Mouse (Mus musculus): ENCODE measurements around the gene Gm10273. TPM values are rescaled to one million over a fixed set of nuclear protein-coding genes. Genes with fewer than 3 reads are reported as not detected.
"Not testable (repeated sequence)": the region's sequence is repeated elsewhere in the genome, so short reads cannot be mapped to it uniquely, and the experiment has no call there.

Gm10273 gene
- not detected in 2 replicates for polyA plus RNA-seq (2012; ENCODE audit: insufficient read depth, insufficient read length, low replicate concordance, missing spikeins)

- not testable (repeated sequence) for H3K27ac ChIP-seq (ENCODE audit: insufficient read depth, low read depth, low read length); H3K4me3 ChIP-seq (ENCODE audit: insufficient read depth, low read depth, low read length); H3K4me1 ChIP-seq (ENCODE audit: control insufficient read depth, insufficient read depth, low read length)
- WGBS: 97% methylated on average over 11 of the region's 25 CpGs
Measured at GRCm38 (mm10) chr10:59395461-59395860, at the start of gene Gm10273. TSS of gene Gm10273 (plus strand) at chr10:59395632.

- 98% methylated on average over 2 of the region's 2 CpGs for WGBS
- H3K27ac ChIP-seq (ENCODE audit: insufficient read depth, low read depth, low read length): no peak overlapping the region
- no peak for TF ChIP-seq POLR2A (IDR thresholded peaks at IDR 0.05; ENCODE audit: insufficient read depth, low read depth, low read length)
- TF ChIP-seq CTCF (IDR thresholded peaks at IDR 0.05; ENCODE audit: insufficient read depth, low read depth, low read length): no peak
Measured at GRCm38 (mm10) chr10:59346560-59346959, 48.9 kb upstream of the Gm10273 start.

GRCm38 (mm10) chr10:59348200-59348599, 47.2 kb upstream of the Gm10273 start:
- no peaks in the 10 kb centered on the region for H3K4me1 ChIP-seq (ENCODE audit: control insufficient read depth, insufficient read depth, low read length)
- whole genome bisulfite sequencing: 92% methylated on average over 9 of the region's 9 CpGs
- TF ChIP-seq CTCF (IDR thresholded peaks at IDR 0.05; ENCODE audit: insufficient read depth, low read depth, low read length) (no peak), POLR2A (IDR thresholded peaks at IDR 0.05; ENCODE audit: insufficient read depth, low read depth, low read length) (no peak)
- no peak overlapping the region for H3K27ac ChIP-seq (ENCODE audit: insufficient read depth, low read depth, low read length)
- no peak overlapping the region for H3K4me3 ChIP-seq (ENCODE audit: insufficient read depth, low read depth, low read length)

More at GRCm38 (mm10) chr10:59346560-59346959, 48.9 kb upstream of the Gm10273 start:
- H3K4me1 ChIP-seq (ENCODE audit: control insufficient read depth, insufficient read depth, low read length): no peaks in the 10 kb centered on the region
- no peak overlapping the region for H3K4me3 ChIP-seq (ENCODE audit: insufficient read depth, low read depth, low read length)

- TF ChIP-seq CTCF (IDR thresholded peaks at IDR 0.05; ENCODE audit: insufficient read depth, low read depth, low read length) (no peak), POLR2A (IDR thresholded peaks at IDR 0.05; ENCODE audit: insufficient read depth, low read depth, low read length) (no peak)
- Histone ChIP-seq H3K27ac (ENCODE audit: insufficient read depth, low read depth, low read length) (no peak overlapping the region), H3K4me3 (ENCODE audit: insufficient read depth, low read depth, low read length) (no peak overlapping the region), H3K4me1 (ENCODE audit: control insufficient read depth, insufficient read depth, low read length) (no peaks in the 10 kb centered on the region)
- WGBS: 71% methylated on average over 2 of the region's 2 CpGs
Measured at GRCm38 (mm10) chr10:59349536-59349935, 45.9 kb upstream of the Gm10273 start.

DNA sequence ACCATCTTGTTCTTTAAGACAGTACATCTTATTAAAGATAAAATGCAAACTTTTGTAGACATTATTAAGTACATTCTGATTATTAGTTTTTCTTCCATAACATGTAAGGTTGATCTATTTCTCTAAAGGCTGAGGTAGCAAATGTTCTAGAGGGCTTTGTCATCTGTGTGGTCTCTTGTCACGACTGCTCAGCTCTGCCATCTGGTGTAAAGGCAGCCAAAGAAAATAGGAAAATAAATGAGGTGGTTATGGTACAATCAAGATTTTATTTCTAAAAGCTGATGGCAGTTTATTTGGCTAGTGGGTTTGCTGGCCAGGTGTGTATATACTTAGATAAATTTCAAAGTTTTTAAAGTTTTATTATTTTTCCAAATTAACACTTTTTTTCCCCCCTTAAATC, 42.4 kb upstream of the Gm10273 start:
- no peaks in the 10 kb centered on the region for H3K4me1 ChIP-seq (ENCODE audit: control insufficient read depth, insufficient read depth, low read length)
- no peak overlapping the region for H3K27ac ChIP-seq (ENCODE audit: insufficient read depth, low read depth, low read length)
- no peak overlapping the region for H3K4me3 ChIP-seq (ENCODE audit: insufficient read depth, low read depth, low read length)
- WGBS: 31% methylated on average over 1 of the region's 1 CpGs
- TF ChIP-seq CTCF (IDR thresholded peaks at IDR 0.05; ENCODE audit: insufficient read depth, low read depth, low read length) (no peak), POLR2A (IDR thresholded peaks at IDR 0.05; ENCODE audit: insufficient read depth, low read depth, low read length) (no peak)

GRCm38 (mm10) chr10:59354120-59354519, 41.3 kb upstream of the Gm10273 start:
- no peaks in the 10 kb centered on the region for H3K4me1 ChIP-seq (ENCODE audit: control insufficient read depth, insufficient read depth, low read length)
- no peak overlapping the region for H3K4me3 ChIP-seq (ENCODE audit: insufficient read depth, low read depth, low read length)
- H3K27ac ChIP-seq (ENCODE audit: insufficient read depth, low read depth, low read length): no peak overlapping the region
- TF ChIP-seq POLR2A (IDR thresholded peaks at IDR 0.05; ENCODE audit: insufficient read depth, low read depth, low read length) (no peak), CTCF (IDR thresholded peaks at IDR 0.05; ENCODE audit: insufficient read depth, low read depth, low read length) (no peak)
- 67% methylated on average over 12 of the region's 12 CpGs for WGBS

DNA sequence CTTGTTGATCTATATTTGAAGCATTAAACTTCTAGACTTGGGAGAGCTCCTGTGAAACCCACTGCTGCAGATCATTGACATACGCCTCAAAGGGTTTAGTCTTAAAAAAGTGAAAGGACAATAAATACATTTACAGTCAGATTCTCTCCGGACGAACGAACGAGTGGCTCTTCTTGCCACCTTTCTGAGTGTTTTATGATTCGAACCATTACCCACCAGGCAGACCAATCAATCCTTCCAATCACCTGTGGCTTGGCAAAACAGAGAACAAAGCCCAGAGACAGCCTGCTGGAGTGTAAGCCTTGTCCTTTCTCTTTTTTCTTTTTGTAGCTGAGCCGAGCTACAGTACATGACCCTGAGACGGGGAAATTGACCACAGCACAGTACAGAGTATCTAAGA, 40.4 kb upstream of the Gm10273 start:
- no peak overlapping the region for H3K4me3 ChIP-seq (ENCODE audit: insufficient read depth, low read depth, low read length)
- no peaks in the 10 kb centered on the region for H3K4me1 ChIP-seq (ENCODE audit: control insufficient read depth, insufficient read depth, low read length)
- 88% methylated on average over 8 of the region's 8 CpGs for WGBS
- TF ChIP-seq POLR2A (IDR thresholded peaks at IDR 0.05; ENCODE audit: insufficient read depth, low read depth, low read length) (no peak), CTCF (IDR thresholded peaks at IDR 0.05; ENCODE audit: insufficient read depth, low read depth, low read length) (no peak)
- no peak overlapping the region for H3K27ac ChIP-seq (ENCODE audit: insufficient read depth, low read depth, low read length)

DNA sequence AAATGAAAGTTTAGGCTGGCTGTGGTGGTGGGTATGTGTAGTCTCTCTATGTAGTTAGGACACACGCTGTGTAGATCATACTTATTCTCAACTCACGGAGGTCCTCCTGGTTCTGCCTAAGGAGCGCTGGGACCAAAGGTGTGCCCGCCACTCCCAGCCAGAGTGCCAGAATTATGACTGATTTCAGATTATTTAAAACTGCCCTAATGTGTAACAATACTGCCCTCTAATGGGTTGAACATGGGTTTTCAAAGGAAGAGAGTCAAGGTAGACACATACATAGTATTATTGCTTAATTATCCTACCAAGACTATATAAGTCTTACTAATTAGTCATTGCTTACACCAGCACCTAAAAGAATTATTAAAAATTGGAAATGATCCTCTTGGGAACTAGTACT, 36.7 kb upstream of the Gm10273 start:
- WGBS: 90% methylated on average over 4 of the region's 4 CpGs
- Histone ChIP-seq H3K4me3 (ENCODE audit: insufficient read depth, low read depth, low read length) (no peak overlapping the region), H3K27ac (ENCODE audit: insufficient read depth, low read depth, low read length) (no peak overlapping the region), H3K4me1 (ENCODE audit: control insufficient read depth, insufficient read depth, low read length) (no peaks in the 10 kb centered on the region)
- TF ChIP-seq POLR2A (IDR thresholded peaks at IDR 0.05; ENCODE audit: insufficient read depth, low read depth, low read length) (no peak), CTCF (IDR thresholded peaks at IDR 0.05; ENCODE audit: insufficient read depth, low read depth, low read length) (0 out of 2 replicates have a peak, but pooled peaks have one; percentile 13)

DNA sequence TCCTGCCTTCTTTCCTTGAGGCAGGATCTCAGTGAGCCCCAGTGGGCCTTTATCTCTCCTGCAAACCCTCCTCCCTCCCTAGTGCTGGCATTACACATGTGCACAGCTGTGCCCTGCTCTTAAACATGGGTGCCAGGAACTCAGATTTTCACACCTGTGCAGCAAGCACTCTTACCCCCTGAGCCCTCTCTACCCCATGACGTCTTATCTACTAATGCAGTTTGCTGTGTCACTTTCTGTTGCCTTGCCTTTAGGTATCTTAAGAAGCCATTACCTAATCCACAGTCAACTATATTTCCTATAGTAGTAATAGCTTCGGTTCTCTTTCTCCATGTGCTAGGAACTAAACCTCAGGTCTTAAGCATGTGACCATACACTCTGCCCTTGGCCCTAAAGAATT, 32.2 kb upstream of the Gm10273 start:
- Histone ChIP-seq H3K4me1 (ENCODE audit: control insufficient read depth, insufficient read depth, low read length) (no peaks in the 10 kb centered on the region), H3K4me3 (ENCODE audit: insufficient read depth, low read depth, low read length) (no peak overlapping the region)
- 86% methylated on average over 2 of the region's 2 CpGs for WGBS

GRCm38 (mm10) chr10:59364551-59364950, 30.9 kb upstream of the Gm10273 start:
- Histone ChIP-seq H3K4me3 (ENCODE audit: insufficient read depth, low read depth, low read length) (no peak overlapping the region), H3K27ac (ENCODE audit: insufficient read depth, low read depth, low read length) (no peak overlapping the region), H3K4me1 (ENCODE audit: control insufficient read depth, insufficient read depth, low read length) (no peaks in the 10 kb centered on the region)
- TF ChIP-seq POLR2A (IDR thresholded peaks at IDR 0.05; ENCODE audit: insufficient read depth, low read depth, low read length) (no peak), CTCF (IDR thresholded peaks at IDR 0.05; ENCODE audit: insufficient read depth, low read depth, low read length) (no peak)
- WGBS: 93% methylated on average over 3 of the region's 3 CpGs

More for the DNA sequence above, 32.2 kb upstream of the Gm10273 start:
- no peak for TF ChIP-seq CTCF (IDR thresholded peaks at IDR 0.05; ENCODE audit: insufficient read depth, low read depth, low read length)
- no peak for TF ChIP-seq POLR2A (IDR thresholded peaks at IDR 0.05; ENCODE audit: insufficient read depth, low read depth, low read length)
- H3K27ac ChIP-seq (ENCODE audit: insufficient read depth, low read depth, low read length): no peak overlapping the region
